Comparison of ENCODE assay signal across 8 mouse cellular contexts in the genomic region with DNA sequence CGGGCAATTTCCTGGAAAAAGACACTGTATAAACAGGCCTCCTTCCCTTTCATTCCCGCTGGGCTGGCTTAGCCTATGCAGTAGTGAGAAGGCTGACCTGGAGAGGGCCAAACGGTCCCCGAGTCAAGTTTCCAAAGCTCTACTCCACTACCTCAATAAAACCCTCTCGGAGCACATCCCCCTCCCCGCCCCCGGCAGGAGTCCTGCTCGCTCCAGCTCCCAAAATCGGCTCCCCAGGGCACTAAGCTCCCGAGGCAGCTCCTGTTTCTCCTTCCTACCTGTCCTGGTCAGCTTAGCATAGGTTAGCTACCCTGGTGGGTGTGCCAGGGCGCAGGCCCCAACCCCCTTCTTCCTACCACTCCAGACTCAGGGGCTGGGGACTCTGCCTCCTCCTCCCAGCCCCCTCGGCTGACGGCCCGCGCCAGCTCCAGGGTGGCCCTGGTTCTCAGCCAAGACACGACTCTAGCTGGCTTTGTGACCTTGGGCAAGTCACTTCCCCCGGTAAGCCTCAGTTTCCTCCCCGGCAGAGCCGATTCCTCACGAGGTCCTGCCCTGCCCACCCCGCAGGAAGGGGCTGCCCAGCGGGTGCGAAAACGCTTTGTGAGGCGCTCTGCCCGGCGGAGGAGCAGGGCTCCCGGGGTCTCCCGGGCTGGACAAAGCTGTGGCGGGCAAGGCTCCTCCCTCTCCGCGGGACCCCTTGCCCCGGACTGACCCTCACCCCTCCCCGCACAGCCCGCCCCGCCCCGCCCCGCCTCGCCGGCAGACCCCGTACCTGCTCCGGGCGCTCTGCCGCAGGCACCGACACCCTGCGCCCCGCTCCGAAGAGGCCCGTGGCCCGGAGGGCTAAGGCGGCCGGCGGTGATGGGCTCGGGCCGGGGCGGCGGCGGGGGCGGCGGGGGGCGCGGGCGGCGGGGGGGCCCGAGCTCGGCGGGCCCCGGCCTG. TPM values are rescaled to one million over a fixed set of nuclear protein-coding genes. Genes with fewer than 3 reads are reported as not detected.
DNase-seq lines count a peak whose midpoint lies in the region; ATAC-seq and TF ChIP-seq lines count a peak whose summit lies in the region.

No protein-coding gene starts in this region.

- H3K4me3 ChIP-seq in E14TG2a.4 (replicated peaks; ENCODE audit: low read length), result peak overlapping the region; percentile 94
- peak overlapping the region; percentile 87 for H3K4me3 ChIP-seq in forebrain, embryonic 12.5 days (replicated peaks)
- H3K4me3 ChIP-seq in heart, postnatal 0 days (ENCODE audit: low read depth, low read length), result peak overlapping the region; percentile 93
- H3K4me3 ChIP-seq in lung, embryonic 14.5 days (ENCODE audit: low read depth, low read length), result peak overlapping the region; percentile 74
- peak overlapping the region; percentile 87 for H3K4me3 ChIP-seq in neural tube, embryonic 15.5 days (replicated peaks)

- H3K27me3 ChIP-seq in E14TG2a.4 (ENCODE audit: insufficient read depth, low read length), result no peaks in the 10 kb centered on the region
- no peaks in the 10 kb centered on the region for H3K27me3 ChIP-seq in forebrain, embryonic 12.5 days
- H3K27me3 ChIP-seq in heart, postnatal 0 days (ENCODE audit: control insufficient read depth, insufficient read depth, low read length), result no peaks in the 10 kb centered on the region
- H3K27me3 ChIP-seq in lung, embryonic 14.5 days (ENCODE audit: insufficient read depth, low read length), result no peaks in the 10 kb centered on the region
- no peaks in the 10 kb centered on the region for H3K27me3 ChIP-seq in neural tube, embryonic 15.5 days (replicated peaks)

- H3K9ac ChIP-seq in forebrain, embryonic 12.5 days, result peak overlapping the region; percentile 91
- H3K9ac ChIP-seq in heart, postnatal 0 days (replicated peaks; ENCODE audit: low read depth, low read length), result peak overlapping the region; percentile 94
- peak overlapping the region; percentile 84 for H3K9ac ChIP-seq in lung, embryonic 14.5 days
- peak overlapping the region; percentile 84 for H3K9ac ChIP-seq in neural tube, embryonic 15.5 days (replicated peaks)

- H3K4me1 ChIP-seq in E14TG2a.4 (replicated peaks; ENCODE audit: low read depth, low read length), result peaks cover 63% of the 10 kb centered on the region
- peaks cover 38% of the 10 kb centered on the region for H3K4me1 ChIP-seq in forebrain, embryonic 12.5 days
- peaks cover 16% of the 10 kb centered on the region for H3K4me1 ChIP-seq in heart, postnatal 0 days (ENCODE audit: control insufficient read depth, insufficient read depth)
- H3K4me1 ChIP-seq in lung, embryonic 14.5 days (ENCODE audit: insufficient read depth), result peaks cover 11% of the 10 kb centered on the region; the same call in 1 of the 2 replicates
- peaks cover 38% of the 10 kb centered on the region for H3K4me1 ChIP-seq in neural tube, embryonic 15.5 days

- H3K27ac ChIP-seq in forebrain, embryonic 12.5 days, result peak overlapping the region; percentile 95
- H3K27ac ChIP-seq in heart, postnatal 0 days (ENCODE audit: low read depth), result peak overlapping the region; percentile 90
- H3K27ac ChIP-seq in lung, embryonic 14.5 days (ENCODE audit: low read depth), result peak overlapping the region; percentile 94
- H3K27ac ChIP-seq in neural tube, embryonic 15.5 days (replicated peaks), result peak overlapping the region; percentile 88

- TF ChIP-seq EP300 in heart, postnatal 0 days (IDR thresholded peaks at IDR 0.05; ENCODE audit: low read depth), result no peak

- no peaks in the 10 kb centered on the region for H3K9me3 ChIP-seq in E14TG2a.4 (ENCODE audit: low read length)
- no peaks in the 10 kb centered on the region for H3K9me3 ChIP-seq in forebrain, embryonic 12.5 days
- no peaks in the 10 kb centered on the region for H3K9me3 ChIP-seq in heart, postnatal 0 days (replicated peaks; ENCODE audit: control insufficient read depth, low read length)
- no peaks in the 10 kb centered on the region for H3K9me3 ChIP-seq in lung, embryonic 14.5 days (ENCODE audit: low read depth, low read length)
- H3K9me3 ChIP-seq in neural tube, embryonic 15.5 days (replicated peaks), result no peaks in the 10 kb centered on the region

- DNase-seq in brain, adult 2 months (ENCODE audit: low read depth, low spot score), result peak; percentile 48
- DNase-seq in heart, postnatal 0 days (ENCODE audit: low spot score), result peak; percentile 33
- peak; percentile 56 for DNase-seq in kidney, postnatal 14 days
- peak; percentile 77 for DNase-seq in lung, embryonic 14.5 days
- DNase-seq in thymus, postnatal 10 days (ENCODE audit: low spot score in 2 of 2), result peak; percentile 23 to 28

- 2% methylated on average over 62 of the region's 68 CpGs for WGBS in forebrain, embryonic 12.5 days
- 1% methylated on average over 50 of the region's 68 CpGs for WGBS in heart, postnatal 0 days
- under 1% methylated on average over 48 of the region's 68 CpGs for WGBS in lung, embryonic 14.5 days
- under 1% methylated on average over 40 of the region's 68 CpGs for WGBS in neural tube, embryonic 15.5 days

- H3K4me2 ChIP-seq in forebrain, embryonic 12.5 days, result peak overlapping the region; percentile 73
- H3K4me2 ChIP-seq in heart, postnatal 0 days (ENCODE audit: low read depth, low read length), result peak overlapping the region; percentile 90
- H3K4me2 ChIP-seq in lung, embryonic 14.5 days, result peak overlapping the region; percentile 79
- peak overlapping the region; percentile 85 for H3K4me2 ChIP-seq in neural tube, embryonic 15.5 days

- peaks cover 3% of the 10 kb centered on the region; the same call in 1 of the 2 replicates for H3K36me3 ChIP-seq in E14TG2a.4 (ENCODE audit: insufficient read depth, low read length)
- no peaks in the 10 kb centered on the region for H3K36me3 ChIP-seq in forebrain, embryonic 12.5 days (replicated peaks)
- H3K36me3 ChIP-seq in heart, postnatal 0 days (replicated peaks; ENCODE audit: control insufficient read depth, insufficient read depth, low read length), result no peaks in the 10 kb centered on the region
- H3K36me3 ChIP-seq in lung, embryonic 14.5 days (ENCODE audit: insufficient read depth), result no peaks in the 10 kb centered on the region
- H3K36me3 ChIP-seq in neural tube, embryonic 15.5 days, result no peaks in the 10 kb centered on the region

- TF ChIP-seq CTCF in E14TG2a.4 (conservative IDR thresholded peaks at IDR 0.05; ENCODE audit: low read length), result no peak
- TF ChIP-seq CTCF in heart, postnatal 0 days (IDR thresholded peaks at IDR 0.05; ENCODE audit: low read depth), result no peak
- peak; percentile 30; the same call in 1 of the 2 replicates for TF ChIP-seq CTCF in lung, embryonic 14.5 days (IDR thresholded peaks at IDR 0.05; ENCODE audit: low read depth)

- ATAC-seq in forebrain, embryonic 12.5 days (ENCODE audit: low FRiP score), result peak; percentile 66
- peak; percentile 35 for ATAC-seq in heart, postnatal 0 days (ENCODE audit: insufficient read depth, low read depth)
- ATAC-seq in lung, embryonic 14.5 days (ENCODE audit: insufficient read depth), result peak; percentile 47
- ATAC-seq in neural tube, embryonic 15.5 days (ENCODE audit: low FRiP score), result peak; percentile 46

RNA-seq across cellular contexts. Expression of a gene that starts 0.5 kb away (rescaled TPM):
- polyA plus RNA-seq in forebrain, embryonic 12.5 days (2016; fragmentation: Nextera tagmentation; extraction: Ambion mirVana), result 64.7 and 66.7 TPM in 2 replicates
- 41.1 and 61.1 TPM in 2 replicates for total RNA-seq in heart, postnatal 0 days (2014; rRNA removed; ENCODE audit: low replicate concordance)
- polyA plus RNA-seq in heart, postnatal 0 days (2015; fragmentation: Nextera tagmentation; extraction: Ambion mirVana), result 7.3 and 7.5 TPM in 2 replicates
- 30.7 and 33.2 TPM in 2 replicates for polyA plus RNA-seq in lung, embryonic 14.5 days (2014; fragmentation: Nextera tagmentation; extraction: Ambion mirVana)
- polyA plus RNA-seq in neural tube, embryonic 15.5 days (2015; fragmentation: Nextera tagmentation; extraction: Ambion mirVana), result 21.8 and 23.4 TPM in 2 replicates

Comparison
In these comparisons a context has a peak if more than half of its experiments do, and no peak if none do; other contexts are left out.
1. Peak in every context shown above with its lines: DNase-seq, ATAC-seq, H3K4me3 ChIP-seq and H3K27ac ChIP-seq.
2. DNase-seq: peak in every context shown above with its lines; median percentile 77 in lung, embryonic 14.5 days; 56 in kidney, postnatal 14 days; 48 in brain, adult 2 months; 33 in heart, postnatal 0 days; 26 in thymus, postnatal 10 days.